Mouse (Mus musculus): ENCODE data around the gene Mettl22. TPM values are rescaled to one million over a fixed set of nuclear protein-coding genes. Genes with fewer than 3 reads are reported as not detected.
A peak's percentile ranks its signal among the peaks of the same experiment; 100 is the strongest.

Mettl22 gene
- polyA plus RNA-seq, 1 experiment from 2014 or later, result 28.6 TPM

GRCm38 (mm10) chr16:8520525-8520924, 49.9 kb downstream of the Mettl22 start:
- Histone ChIP-seq H3K36me3 (ENCODE audit: control insufficient read depth, insufficient read depth, low read length) (no peaks in the 10 kb centered on the region), H3K4me3 (ENCODE audit: low read depth, low read length) (no peak overlapping the region), H3K27me3 (replicated peaks; ENCODE audit: control insufficient read depth, insufficient read depth, low read length) (no peaks in the 10 kb centered on the region), H3K4me2 (ENCODE audit: low read depth, low read length) (no peak overlapping the region), H3K27ac (replicated peaks; ENCODE audit: low read depth, low read length) (no peak overlapping the region), H3K9ac (ENCODE audit: low read depth, low read length) (no peak overlapping the region), H3K9me3 (ENCODE audit: control insufficient read depth, low read length) (no peaks in the 10 kb centered on the region), H3K4me1 (ENCODE audit: control insufficient read depth, insufficient read depth, low read length) (peaks cover 20% of the 10 kb centered on the region)
- 73% methylated on average over 5 of the region's 5 CpGs for WGBS
- DNase-seq (ENCODE audit: low spot score) (no peak), ATAC-seq (ENCODE audit: low read depth) (no peak)

- Histone ChIP-seq H3K9ac (ENCODE audit: low read depth, low read length) (no peak overlapping the region), H3K36me3 (ENCODE audit: control insufficient read depth, insufficient read depth, low read length) (no peaks in the 10 kb centered on the region), H3K9me3 (ENCODE audit: control insufficient read depth, low read length) (no peaks in the 10 kb centered on the region), H3K4me2 (ENCODE audit: low read depth, low read length) (no peak overlapping the region), H3K27ac (replicated peaks; ENCODE audit: low read depth, low read length) (no peak overlapping the region), H3K4me3 (ENCODE audit: low read depth, low read length) (no peak overlapping the region), H3K27me3 (replicated peaks; ENCODE audit: control insufficient read depth, insufficient read depth, low read length) (no peaks in the 10 kb centered on the region), H3K4me1 (ENCODE audit: control insufficient read depth, insufficient read depth, low read length) (peaks cover 20% of the 10 kb centered on the region)
- DNase-seq (ENCODE audit: low spot score) (no peak), ATAC-seq (ENCODE audit: low read depth) (no peak)
- 76% methylated on average over 4 of the region's 4 CpGs for WGBS
These were observed 50.7 kb downstream of the Mettl22 start for GRCm38 (mm10) chr16:8521322-8521721.

GRCm38 (mm10) chr16:8523480-8524144, 53.0 kb downstream of the Mettl22 start:
- Histone ChIP-seq H3K36me3 (ENCODE audit: control insufficient read depth, insufficient read depth, low read length) (no peaks in the 10 kb centered on the region), H3K9ac (ENCODE audit: low read depth, low read length) (no peak overlapping the region), H3K9me3 (ENCODE audit: control insufficient read depth, low read length) (no peaks in the 10 kb centered on the region), H3K4me1 (ENCODE audit: control insufficient read depth, insufficient read depth, low read length) (peaks cover 20% of the 10 kb centered on the region), H3K4me3 (ENCODE audit: low read depth, low read length) (no peak overlapping the region), H3K27me3 (replicated peaks; ENCODE audit: control insufficient read depth, insufficient read depth, low read length) (no peaks in the 10 kb centered on the region), H3K27ac (replicated peaks; ENCODE audit: low read depth, low read length) (peak overlapping the region; percentile 29; the same call in 1 of the 2 replicates), H3K4me2 (ENCODE audit: low read depth, low read length) (no peak overlapping the region)
- peak; percentile 92 for DNase-seq (ENCODE audit: low spot score)
- WGBS, result 23% methylated on average over 10 of the region's 11 CpGs
- ATAC-seq (ENCODE audit: low read depth), result peak; percentile 92

- H3K4me2 ChIP-seq (ENCODE audit: low read depth, low read length), result no peak overlapping the region
- WGBS, result 44% methylated on average over 16 of the region's 16 CpGs
- H3K4me1 ChIP-seq (ENCODE audit: control insufficient read depth, insufficient read depth, low read length), result peaks cover 20% of the 10 kb centered on the region
- H3K9ac ChIP-seq (ENCODE audit: low read depth, low read length), result no peak overlapping the region
- peak; percentile 65 for ATAC-seq (ENCODE audit: low read depth)
- H3K27me3 ChIP-seq (replicated peaks; ENCODE audit: control insufficient read depth, insufficient read depth, low read length), result no peaks in the 10 kb centered on the region
- no peaks in the 10 kb centered on the region for H3K9me3 ChIP-seq (ENCODE audit: control insufficient read depth, low read length)
- H3K27ac ChIP-seq (replicated peaks; ENCODE audit: low read depth, low read length), result peak overlapping the region; percentile 29; the same call in 1 of the 2 replicates
- H3K4me3 ChIP-seq (ENCODE audit: low read depth, low read length), result no peak overlapping the region
- H3K36me3 ChIP-seq (ENCODE audit: control insufficient read depth, insufficient read depth, low read length), result no peaks in the 10 kb centered on the region
- DNase-seq (ENCODE audit: low spot score), result peak; percentile 47
These were observed 53.7 kb downstream of the Mettl22 start for GRCm38 (mm10) chr16:8524163-8524847.

DNA sequence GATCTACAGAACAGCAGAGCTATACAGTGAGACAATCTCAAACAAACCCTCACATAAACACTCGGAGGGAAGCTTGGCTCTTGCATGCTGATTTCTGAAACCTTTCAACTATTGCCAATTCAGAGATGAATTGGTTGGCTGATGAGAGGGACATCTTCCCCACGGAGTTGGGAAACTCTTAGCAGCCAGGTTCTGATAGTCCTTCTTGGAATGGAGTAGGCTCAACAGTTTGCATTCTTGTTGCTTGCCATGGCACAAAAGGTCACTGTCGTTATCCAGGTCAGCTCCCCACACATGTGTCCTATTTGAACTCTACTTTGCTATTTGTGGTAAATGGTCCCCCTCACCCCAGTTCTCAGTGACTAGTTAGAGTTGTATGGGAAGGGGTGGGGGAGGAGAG, 54.7 kb downstream of the Mettl22 start:
- Histone ChIP-seq H3K27ac (replicated peaks; ENCODE audit: low read depth, low read length) (no peak overlapping the region), H3K27me3 (replicated peaks; ENCODE audit: control insufficient read depth, insufficient read depth, low read length) (no peaks in the 10 kb centered on the region), H3K4me1 (ENCODE audit: control insufficient read depth, insufficient read depth, low read length) (peaks cover 28% of the 10 kb centered on the region), H3K9me3 (ENCODE audit: control insufficient read depth, low read length) (no peaks in the 10 kb centered on the region), H3K4me3 (ENCODE audit: low read depth, low read length) (no peak overlapping the region), H3K36me3 (ENCODE audit: control insufficient read depth, insufficient read depth, low read length) (no peaks in the 10 kb centered on the region), H3K9ac (ENCODE audit: low read depth, low read length) (no peak overlapping the region), H3K4me2 (ENCODE audit: low read depth, low read length) (no peak overlapping the region)
- ATAC-seq (ENCODE audit: low read depth) (no peak), DNase-seq (ENCODE audit: low spot score) (no peak)
- WGBS, result 66% methylated on average over 3 of the region's 3 CpGs

GRCm38 (mm10) chr16:8525877-8526276, 55.3 kb downstream of the Mettl22 start:
- Histone ChIP-seq H3K9ac (ENCODE audit: low read depth, low read length) (no peak overlapping the region), H3K27me3 (replicated peaks; ENCODE audit: control insufficient read depth, insufficient read depth, low read length) (no peaks in the 10 kb centered on the region), H3K4me3 (ENCODE audit: low read depth, low read length) (no peak overlapping the region), H3K4me2 (ENCODE audit: low read depth, low read length) (no peak overlapping the region), H3K27ac (replicated peaks; ENCODE audit: low read depth, low read length) (no peak overlapping the region), H3K36me3 (ENCODE audit: control insufficient read depth, insufficient read depth, low read length) (no peaks in the 10 kb centered on the region), H3K4me1 (ENCODE audit: control insufficient read depth, insufficient read depth, low read length) (peaks cover 28% of the 10 kb centered on the region), H3K9me3 (ENCODE audit: control insufficient read depth, low read length) (no peaks in the 10 kb centered on the region)
- DNase-seq (ENCODE audit: low spot score) (no peak), ATAC-seq (ENCODE audit: low read depth) (no peak)
- WGBS, result 80% methylated on average over 7 of the region's 7 CpGs

DNA sequence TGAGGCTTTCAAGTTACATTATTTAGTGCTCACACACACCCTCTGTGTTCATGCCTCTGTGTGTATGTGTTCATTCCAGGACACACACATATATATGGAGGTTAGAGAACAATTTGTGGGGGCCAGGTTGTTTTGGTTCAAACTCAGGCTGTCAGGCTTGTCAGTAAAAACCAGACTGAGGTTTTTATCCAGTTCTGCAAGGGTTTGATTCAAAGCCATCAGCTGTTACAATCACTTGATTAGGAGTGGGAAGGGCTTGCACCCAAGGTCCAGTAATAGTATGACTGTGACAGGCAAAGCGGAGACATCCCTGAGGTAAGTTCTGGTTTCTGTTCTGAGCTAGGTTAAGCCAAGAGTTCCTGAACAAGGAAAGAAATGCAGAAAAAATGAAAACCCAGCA, 58.8 kb downstream of the Mettl22 start:
- Histone ChIP-seq H3K9me3 (ENCODE audit: control insufficient read depth, low read length) (no peaks in the 10 kb centered on the region), H3K4me3 (ENCODE audit: low read depth, low read length) (no peak overlapping the region), H3K27ac (replicated peaks; ENCODE audit: low read depth, low read length) (no peak overlapping the region), H3K9ac (ENCODE audit: low read depth, low read length) (no peak overlapping the region), H3K36me3 (ENCODE audit: control insufficient read depth, insufficient read depth, low read length) (no peaks in the 10 kb centered on the region), H3K4me2 (ENCODE audit: low read depth, low read length) (peak overlapping the region; percentile 1; the same call in 1 of the 2 replicates), H3K27me3 (replicated peaks; ENCODE audit: control insufficient read depth, insufficient read depth, low read length) (no peaks in the 10 kb centered on the region), H3K4me1 (ENCODE audit: control insufficient read depth, insufficient read depth, low read length) (peaks cover 16% of the 10 kb centered on the region)
- WGBS, result 70% methylated on average over 1 of the region's 1 CpGs
- no peak for DNase-seq (ENCODE audit: low spot score)
- ATAC-seq (ENCODE audit: low read depth), result no peak

- peaks cover 10% of the 10 kb centered on the region for H3K4me1 ChIP-seq (ENCODE audit: control insufficient read depth, insufficient read depth, low read length)
- WGBS, result 51% methylated on average over 14 of the region's 14 CpGs
- no peak overlapping the region for H3K4me3 ChIP-seq (ENCODE audit: low read depth, low read length)
- ATAC-seq (ENCODE audit: low read depth), result 0 out of 2 replicates have a peak, but pooled peaks have one; percentile 12
- H3K9me3 ChIP-seq (ENCODE audit: control insufficient read depth, low read length), result no peaks in the 10 kb centered on the region
- no peaks in the 10 kb centered on the region for H3K36me3 ChIP-seq (ENCODE audit: control insufficient read depth, insufficient read depth, low read length)
- DNase-seq (ENCODE audit: low spot score), result no peak
- H3K27ac ChIP-seq (replicated peaks; ENCODE audit: low read depth, low read length), result no peak overlapping the region
- H3K4me2 ChIP-seq (ENCODE audit: low read depth, low read length), result peak overlapping the region; percentile 1; the same call in 1 of the 2 replicates
- H3K27me3 ChIP-seq (replicated peaks; ENCODE audit: control insufficient read depth, insufficient read depth, low read length), result no peaks in the 10 kb centered on the region
- no peak overlapping the region for H3K9ac ChIP-seq (ENCODE audit: low read depth, low read length)
These were observed 59.4 kb downstream of the Mettl22 start for GRCm38 (mm10) chr16:8530018-8530417.
